12 mouse cellular contexts compared by ENCODE assay signal in the genomic region with DNA sequence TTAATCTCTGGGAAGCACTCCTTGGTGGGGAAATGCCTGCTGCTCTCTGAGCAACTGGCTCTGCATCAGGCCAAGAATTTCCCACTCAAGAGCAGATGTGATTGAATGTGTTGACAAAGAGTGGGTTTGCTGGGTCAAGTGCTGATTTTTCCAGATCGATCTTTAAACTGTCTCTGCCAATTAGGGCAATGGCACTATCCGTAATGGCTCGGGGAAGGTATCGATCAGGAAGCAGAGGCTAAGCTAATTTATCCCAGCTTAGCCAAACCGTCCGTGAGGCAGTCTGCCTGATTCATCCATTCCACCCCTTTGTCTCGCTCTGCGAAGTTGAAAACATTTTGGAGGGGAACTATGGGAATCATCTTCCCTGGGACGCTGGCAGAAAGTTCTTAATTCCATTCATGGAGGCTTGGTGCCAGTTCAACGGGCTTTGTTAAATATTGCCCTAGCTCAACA.
DNase-seq lines count a peak whose midpoint lies in the region; ATAC-seq lines count a peak whose summit lies in the region.
"Had no signal": no experiment of that assay in that cellular context is flagged by ENCODE, and none has a peak within 500 bp of the region (broad histone marks: within the 10 kb centered on the region; RNA-seq: fewer than 3 reads in every experiment).

No protein-coding gene starts in this region.

- peaks cover 28% of the 10 kb centered on the region for H3K4me1 ChIP-seq in lung, embryonic 16.5 days (replicated peaks; ENCODE audit: control insufficient read depth, insufficient read depth, low read length)
- peaks cover 9% of the 10 kb centered on the region for H3K4me1 ChIP-seq in forebrain, embryonic 14.5 days (ENCODE audit: control insufficient read depth, insufficient read depth, low read length)
- H3K4me1 ChIP-seq in hindbrain, embryonic 16.5 days (ENCODE audit: control insufficient read depth, insufficient read depth, low read depth, low read length) = peaks cover 12% of the 10 kb centered on the region
- H3K4me1 ChIP-seq: liver, embryonic 13.5 days had no signal

- peak overlapping the region; percentile 33 for H3K4me2 ChIP-seq in lung, embryonic 16.5 days (ENCODE audit: low read depth, low read length)
- peak overlapping the region; percentile 41 for H3K4me2 ChIP-seq in forebrain, embryonic 14.5 days (ENCODE audit: low read length)
- peak overlapping the region; percentile 40 for H3K4me2 ChIP-seq in hindbrain, embryonic 16.5 days (ENCODE audit: low read length)
- H3K4me2 ChIP-seq: liver, embryonic 13.5 days had no signal

- DNase-seq in lung, postnatal 4 days = no peak
- peak; percentile 65 for DNase-seq in forebrain, embryonic 14.5 days (ENCODE audit: low spot score)
- DNase-seq in retina, postnatal 1 day = peak; percentile 44
- DNase-seq in layer of hippocampus, adult 8-10 months (ENCODE audit: low spot score in 2 of 2) = no peak
- DNase-seq in spleen, adult 12 weeks (ENCODE audit: low spot score) = no peak
- no peak for DNase-seq in right cerebral cortex, postnatal 25 days
- DNase-seq: adrenal gland, adult 2 months; cerebellum, postnatal 14 days; kidney, postnatal 10 days; liver, embryonic 13.5 days had no signal

- ATAC-seq in lung, embryonic 16.5 days (ENCODE audit: low read depth) = no peak
- ATAC-seq in forebrain, embryonic 14.5 days = peak; percentile 52; the same call in 1 of the 2 replicates
- ATAC-seq in hindbrain, embryonic 16.5 days = no peak

- 0 out of 2 replicates have a peak overlapping the region, but pooled peaks have one; percentile 1 for H3K9ac ChIP-seq in lung, embryonic 16.5 days (ENCODE audit: low read length)
- peak overlapping the region; percentile 40 for H3K9ac ChIP-seq in forebrain, embryonic 14.5 days (ENCODE audit: low read length)
- no peak overlapping the region for H3K9ac ChIP-seq in hindbrain, embryonic 16.5 days (ENCODE audit: low read depth, low read length)
- H3K9ac ChIP-seq: liver, embryonic 13.5 days had no signal

- H3K9me3 ChIP-seq in lung, embryonic 16.5 days (ENCODE audit: control insufficient read depth, low read length) = no peaks in the 10 kb centered on the region
- H3K9me3 ChIP-seq in forebrain, embryonic 14.5 days (replicated peaks; ENCODE audit: control insufficient read depth, low read length) = no peaks in the 10 kb centered on the region
- no peaks in the 10 kb centered on the region for H3K9me3 ChIP-seq in hindbrain, embryonic 16.5 days (ENCODE audit: control insufficient read depth, low read length)
- H3K9me3 ChIP-seq: liver, embryonic 13.5 days had no signal

- no peak overlapping the region for H3K4me3 ChIP-seq in lung, embryonic 16.5 days (ENCODE audit: low read length)
- 0 out of 2 replicates have a peak overlapping the region, but pooled peaks have one; percentile 2 for H3K4me3 ChIP-seq in forebrain, embryonic 14.5 days (ENCODE audit: low read depth, low read length)
- H3K4me3 ChIP-seq in hindbrain, embryonic 16.5 days (ENCODE audit: low read length) = no peak overlapping the region
- H3K4me3 ChIP-seq: liver, embryonic 13.5 days had no signal

- H3K27me3 ChIP-seq in lung, embryonic 16.5 days (ENCODE audit: control insufficient read depth, insufficient read depth, low read depth, low read length) = no peaks in the 10 kb centered on the region
- H3K27me3 ChIP-seq in forebrain, embryonic 14.5 days (replicated peaks; ENCODE audit: control insufficient read depth, insufficient read depth, low read length) = no peaks in the 10 kb centered on the region
- H3K27me3 ChIP-seq in hindbrain, embryonic 16.5 days (replicated peaks; ENCODE audit: control insufficient read depth, insufficient read depth, low read length) = no peaks in the 10 kb centered on the region
- H3K27me3 ChIP-seq: liver, embryonic 13.5 days had no signal

- 49% methylated on average over 10 of the region's 10 CpGs for WGBS in lung, embryonic 16.5 days
- WGBS in forebrain, embryonic 14.5 days = 7% methylated on average over 10 of the region's 10 CpGs
- WGBS in hindbrain, embryonic 16.5 days = 33% methylated on average over 10 of the region's 10 CpGs

- no peaks in the 10 kb centered on the region for H3K36me3 ChIP-seq in lung, embryonic 16.5 days (ENCODE audit: control insufficient read depth, insufficient read depth, low read length)
- no peaks in the 10 kb centered on the region for H3K36me3 ChIP-seq in forebrain, embryonic 14.5 days (ENCODE audit: control insufficient read depth, insufficient read depth, low read length)
- H3K36me3 ChIP-seq in hindbrain, embryonic 16.5 days (ENCODE audit: control insufficient read depth, insufficient read depth, low read length) = no peaks in the 10 kb centered on the region
- H3K36me3 ChIP-seq: liver, embryonic 13.5 days had no signal

- H3K27ac ChIP-seq in lung, embryonic 16.5 days (ENCODE audit: low read length) = no peak overlapping the region
- no peak overlapping the region for H3K27ac ChIP-seq in forebrain, embryonic 14.5 days (ENCODE audit: low read depth, low read length)
- H3K27ac ChIP-seq in hindbrain, embryonic 16.5 days (ENCODE audit: low read depth, low read length) = no peak overlapping the region
- H3K27ac ChIP-seq: liver, embryonic 13.5 days had no signal

Comparison
In these comparisons a context has a peak if more than half of its experiments do, and no peak if none do; other contexts are left out.
1. DNase-seq: peak in forebrain, embryonic 14.5 days (single experiment) and retina, postnatal 1 day (single experiment); none in lung, postnatal 4 days (0 of 2), layer of hippocampus, adult 8-10 months (0 of 2), spleen, adult 12 weeks (single experiment) and right cerebral cortex, postnatal 25 days (single experiment).
2. Peak in every context shown above with its lines, with median percentiles within 50 percentile points of each other: H3K4me2 ChIP-seq.